Mouse (Mus musculus) embryonic facial prominence, embryonic 11.5 days (tissue): Measurements from ENCODE around the gene Ogdh. TPM values are rescaled to one million over a fixed set of nuclear protein-coding genes. Genes with fewer than 3 reads are reported as not detected.

ENCODE experiments used
- ATAC-seq: fragments of 200-750 bp; cut with Nextera tagmentation; replicated peaks from 2 replicates; pipeline ENCODE4 v1.8.0; 2017; ENCODE audit warnings: low read depth; ENCODE audit not compliant: insufficient number of reproducible peaks, low FRiP score, low TSS enrichment
- DNase-seq: peaks from one replicate; pipeline ENCODE4 v3.0.0-alpha.2; 2015; ENCODE audit warnings: low spot score
- H3K27ac ChIP-seq: fragments of 300-500 bp; sonication (generic); replicated peaks from 2 replicates; pipeline ENCODE4 v1.5.1; 2014; ENCODE audit warnings: mild to moderate bottlenecking, low read depth, low read length, control low read depth
- H3K27me3 ChIP-seq: fragments of 300-500 bp; sonication (generic); 2 replicates; pipeline ENCODE4 v1.6.1; 2014; ENCODE audit warnings: mild to moderate bottlenecking, low read length, moderate library complexity, mixed read lengths; ENCODE audit not compliant: control insufficient read depth, insufficient read depth
- H3K36me3 ChIP-seq: fragments of 300-500 bp; sonication (generic); replicated peaks from 2 replicates; pipeline ENCODE4 v1.6.1; 2014; ENCODE audit warnings: low read depth, mild to moderate bottlenecking, low read length, moderate library complexity, mixed read lengths; ENCODE audit not compliant: control insufficient read depth, insufficient read depth
- H3K4me1 ChIP-seq: fragments of 300-500 bp; sonication (generic); 2 replicates; pipeline ENCODE4 v1.6.1; 2014; ENCODE audit warnings: low read length, mixed read lengths; ENCODE audit not compliant: control insufficient read depth, insufficient read depth
- H3K4me2 ChIP-seq: fragments of 300-500 bp; sonication (generic); 2 replicates; pipeline ENCODE4 v1.6.1; 2014; ENCODE audit warnings: low read depth, mild to moderate bottlenecking, control low read depth, low read length, moderate library complexity
- H3K4me3 ChIP-seq: fragments of 300-500 bp; sonication (generic); 2 replicates; pipeline ENCODE4 v1.5.1; 2014; ENCODE audit warnings: low read depth, low read length, control low read depth
- H3K9ac ChIP-seq: fragments of 300-500 bp; sonication (generic); replicated peaks from 2 replicates; pipeline ENCODE4 v1.6.1; 2014; ENCODE audit warnings: mild to moderate bottlenecking, control low read depth, low read length
- H3K9me3 ChIP-seq: fragments of 300-500 bp; sonication (generic); replicated peaks from 2 replicates; pipeline ENCODE4 v1.6.1; 2016; ENCODE audit warnings: mild to moderate bottlenecking, low read length, inconsistent platforms, mixed read lengths; ENCODE audit not compliant: control insufficient read depth
- WGBS: fragments of 180-500 bp; shearing (Covaris S2); extraction: QIAGEN DNeasy Blood & Tissue Kit; methylation state at CpG from one replicate; pipeline ENCODE4 v1.1.7; 2014; 5-methylcytosine and 5-hydroxymethylcytosine counted together
- polyA plus RNA-seq: library from polyadenylated mRNA; unstranded; fragments of >200 nt; fragmentation: Nextera tagmentation; extraction: Ambion mirVana; gene quantifications from 2 replicates; pipeline ENCODE4 v1.2.1, GENCODE M21; 2014

Ogdh gene
- polyA plus RNA-seq, 1 experiment from 2014 or later = 75.3 TPM

- no peaks in the 10 kb centered on the region; the same call in none of the 2 replicates for H3K36me3 ChIP-seq
- H3K27ac ChIP-seq = no peak overlapping the region
- no peak for DNase-seq
- 90% methylated on average over 8 of the region's 8 CpGs for WGBS
- no peak overlapping the region for H3K4me3 ChIP-seq
- no peak overlapping the region for H3K9ac ChIP-seq
- no peaks in the 10 kb centered on the region for H3K27me3 ChIP-seq
- ATAC-seq = no peak
- no peaks in the 10 kb centered on the region for H3K9me3 ChIP-seq
- no peaks in the 10 kb centered on the region for H3K4me1 ChIP-seq
- no peak overlapping the region for H3K4me2 ChIP-seq
Observed at GRCm38 (mm10) chr11:6391516-6392276, 100.3 kb downstream of the Ogdh start.

- Histone ChIP-seq H3K4me1 (no peaks in the 10 kb centered on the region), H3K4me2 (no peak overlapping the region), H3K4me3 (no peak overlapping the region), H3K9ac (no peak overlapping the region), H3K9me3 (no peaks in the 10 kb centered on the region), H3K36me3 (peaks cover 4% of the 10 kb centered on the region), H3K27me3 (no peaks in the 10 kb centered on the region), H3K27ac (no peak overlapping the region)
- DNase-seq = no peak
- no peak for ATAC-seq
- WGBS = 87% methylated on average over 6 of the region's 6 CpGs
Observed at GRCm38 (mm10) chr11:6392857-6393256, 101.4 kb downstream of the Ogdh start.

GRCm38 (mm10) chr11:6393866-6394265 is 102.4 kb downstream of the Ogdh start:
- H3K36me3 ChIP-seq = peaks cover 7% of the 10 kb centered on the region
- no peak for ATAC-seq
- 58% methylated on average over 1 of the region's 1 CpGs for WGBS

GRCm38 (mm10) chr11:6395565-6395964 is 104.1 kb downstream of the Ogdh start:
- ATAC-seq = no peak
- WGBS = 80% methylated on average over 5 of the region's 5 CpGs
- Histone ChIP-seq H3K4me1 (no peaks in the 10 kb centered on the region), H3K27ac (no peak overlapping the region), H3K4me2 (no peak overlapping the region), H3K9me3 (no peaks in the 10 kb centered on the region), H3K36me3 (peaks cover 13% of the 10 kb centered on the region), H3K4me3 (no peak overlapping the region), H3K27me3 (no peaks in the 10 kb centered on the region), H3K9ac (no peak overlapping the region)
- no peak for DNase-seq

More at GRCm38 (mm10) chr11:6393866-6394265, 102.4 kb downstream of the Ogdh start:
- DNase-seq = no peak
- no peak overlapping the region for H3K9ac ChIP-seq
- no peaks in the 10 kb centered on the region for H3K9me3 ChIP-seq
- no peak overlapping the region for H3K4me3 ChIP-seq
- H3K4me2 ChIP-seq = no peak overlapping the region
- no peaks in the 10 kb centered on the region for H3K27me3 ChIP-seq
- no peak overlapping the region for H3K27ac ChIP-seq
- no peaks in the 10 kb centered on the region for H3K4me1 ChIP-seq

- Histone ChIP-seq H3K9ac (no peak overlapping the region), H3K4me1 (no peaks in the 10 kb centered on the region), H3K9me3 (no peaks in the 10 kb centered on the region), H3K36me3 (peaks cover 21% of the 10 kb centered on the region), H3K27ac (no peak overlapping the region), H3K4me3 (no peak overlapping the region), H3K4me2 (no peak overlapping the region), H3K27me3 (no peaks in the 10 kb centered on the region)
- DNase-seq = no peak
- 97% methylated on average over 10 of the region's 10 CpGs for WGBS
- ATAC-seq = no peak
Observed at GRCm38 (mm10) chr11:6398141-6398540, 106.7 kb downstream of the Ogdh start.

GRCm38 (mm10) chr11:6402515-6403510 is 111.4 kb downstream of the Ogdh start:
- Histone ChIP-seq H3K27ac (no peak overlapping the region), H3K27me3 (no peaks in the 10 kb centered on the region), H3K36me3 (peaks cover 37% of the 10 kb centered on the region), H3K4me3 (no peak overlapping the region), H3K4me2 (no peak overlapping the region), H3K4me1 (peaks cover 8% of the 10 kb centered on the region; the same call in 1 of the 2 replicates), H3K9ac (no peak overlapping the region), H3K9me3 (no peaks in the 10 kb centered on the region)
- peak; percentile 53 for DNase-seq
- no peak for ATAC-seq
- WGBS = 89% methylated on average over 19 of the region's 19 CpGs

- no peak for DNase-seq
- H3K4me1 ChIP-seq = peaks cover 8% of the 10 kb centered on the region; the same call in 1 of the 2 replicates
- WGBS = 88% methylated on average over 5 of the region's 5 CpGs
- no peak overlapping the region for H3K9ac ChIP-seq
- no peaks in the 10 kb centered on the region for H3K27me3 ChIP-seq
- H3K36me3 ChIP-seq = peaks cover 34% of the 10 kb centered on the region
- no peak overlapping the region for H3K27ac ChIP-seq
- H3K4me3 ChIP-seq = no peak overlapping the region
- H3K9me3 ChIP-seq = no peaks in the 10 kb centered on the region
- no peak overlapping the region for H3K4me2 ChIP-seq
- no peak for ATAC-seq
Observed at GRCm38 (mm10) chr11:6403830-6404405, 112.5 kb downstream of the Ogdh start.
